21 mouse cellular contexts compared by ENCODE assay signal in the genomic region with DNA sequence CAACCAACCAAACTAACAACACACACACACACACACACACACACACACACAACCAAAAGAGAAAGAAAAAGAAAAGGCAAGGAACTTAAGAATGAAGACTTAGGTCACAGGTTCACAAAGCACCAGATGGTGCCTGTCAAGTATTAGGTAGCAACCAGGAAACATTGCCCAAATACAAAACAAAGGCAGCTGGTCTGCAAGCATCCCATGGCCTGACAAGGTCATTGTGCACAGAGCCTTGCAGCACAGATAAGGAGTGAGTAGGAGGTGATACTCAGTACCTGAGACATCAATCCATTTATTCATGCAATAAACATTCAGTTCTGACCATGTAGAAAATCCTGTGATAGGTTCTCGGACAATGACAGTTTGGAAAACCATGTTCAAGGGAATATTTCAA.
"Had no signal": no experiment of that assay in that cellular context is flagged by ENCODE, and none has a peak within 500 bp of the region (broad histone marks: within the 10 kb centered on the region; RNA-seq: fewer than 3 reads in every experiment).

No protein-coding gene starts in this region.

- H3K4me2 ChIP-seq: limb, embryonic 12.5 days; limb, embryonic 15.5 days; liver, embryonic 11.5 days; lung, embryonic 14.5 days; midbrain, embryonic 13.5 days; neural tube, embryonic 13.5 days had no signal

- H3K27me3 ChIP-seq: limb, embryonic 12.5 days; limb, embryonic 15.5 days; midbrain, embryonic 13.5 days; neural tube, embryonic 13.5 days had no signal

- H3K4me3 ChIP-seq: layer of hippocampus, adult 2 months; limb, embryonic 12.5 days; limb, embryonic 15.5 days; midbrain, embryonic 10.5 days; midbrain, embryonic 13.5 days; myocyte; neural tube, embryonic 13.5 days had no signal

- DNase-seq: kidney, adult 8-10 months; kidney, postnatal 14 days; layer of hippocampus, adult 9-11 months; left cerebral cortex, postnatal 4 days; liver, postnatal 0 days; lung, embryonic 14.5 days; thymus, adult 18-20 months; thymus, postnatal 36 days had no signal

- H3K27ac ChIP-seq: layer of hippocampus, adult 2 months; limb, embryonic 12.5 days; limb, embryonic 15.5 days; liver, embryonic 14.5 days; macrophage; midbrain, embryonic 10.5 days; midbrain, embryonic 13.5 days; neural tube, embryonic 13.5 days had no signal

- H3K36me3 ChIP-seq: limb, embryonic 12.5 days; limb, embryonic 15.5 days; midbrain, embryonic 10.5 days; midbrain, embryonic 13.5 days; neural tube, embryonic 13.5 days had no signal

- ATAC-seq: intestine, postnatal 0 days; liver, postnatal 0 days; lung, postnatal 0 days; midbrain, embryonic 13.5 days; midbrain, embryonic 16.5 days had no signal

- H3K9me3 ChIP-seq: limb, embryonic 12.5 days; limb, embryonic 15.5 days; midbrain, embryonic 10.5 days; midbrain, embryonic 13.5 days; neural tube, embryonic 13.5 days had no signal

- H3K9ac ChIP-seq: limb, embryonic 12.5 days; limb, embryonic 15.5 days; liver, embryonic 14.5 days; liver, postnatal 0 days; lung, embryonic 14.5 days; midbrain, embryonic 13.5 days; neural tube, embryonic 13.5 days had no signal

- H3K4me1 ChIP-seq: limb, embryonic 12.5 days; limb, embryonic 15.5 days; midbrain, embryonic 10.5 days; midbrain, embryonic 13.5 days; neural tube, embryonic 13.5 days had no signal
